ENCODE assay signal across 16 mouse cellular contexts in genomic region chr8:60895878-60896277, GRCm38 (mm10). TPM values are rescaled to one million over a fixed set of nuclear protein-coding genes. Genes with fewer than 3 reads are reported as not detected.
DNase-seq lines count a peak whose midpoint lies in the region; ATAC-seq lines count a peak whose summit lies in the region.
"Had no signal": no experiment of that assay in that cellular context is flagged by ENCODE, and none has a peak within 500 bp of the region (broad histone marks: within the 10 kb centered on the region; RNA-seq: fewer than 3 reads in every experiment).

No protein-coding gene starts in this region.

- H3K27ac ChIP-seq in heart, embryonic 11.5 days (ENCODE audit: low read depth, low read length) = peak overlapping the region; percentile 32
- H3K27ac ChIP-seq in liver, embryonic 13.5 days = 0 out of 2 replicates have a peak overlapping the region, but pooled peaks have one; percentile 14
- H3K27ac ChIP-seq: forebrain, embryonic 15.5 days; hindbrain, embryonic 14.5 days; limb, embryonic 12.5 days had no signal

- DNase-seq in adrenal gland, postnatal 10 days = peak; percentile 21
- DNase-seq in adrenal gland, postnatal 25 days = no peak
- DNase-seq in 416B (ENCODE audit: low read depth) = peak; percentile 16
- peak; percentile 16 for DNase-seq in liver, embryonic 13.5 days
- DNase-seq in urinary bladder, postnatal 10 days (ENCODE audit: low spot score) = no peak
- no peak for DNase-seq in layer of hippocampus, postnatal 14 days (ENCODE audit: low spot score in 2 of 2)
- DNase-seq in ovary, adult 18-20 months (ENCODE audit: low spot score) = no peak
- DNase-seq: cerebellum, adult 8-10 months; gastrocnemius, postnatal 25 days; kidney, adult 9 months; layer of hippocampus, postnatal 36 days had no signal

- peaks cover 37% of the 10 kb centered on the region for H3K4me1 ChIP-seq in heart, embryonic 11.5 days (ENCODE audit: control insufficient read depth, insufficient read depth, low read length)
- H3K4me1 ChIP-seq in liver, embryonic 13.5 days (replicated peaks) = peaks cover 55% of the 10 kb centered on the region

- 33% methylated on average over 6 of the region's 6 CpGs for WGBS in heart, embryonic 11.5 days (ENCODE audit: insufficient replicate concordance)
- 37% methylated on average over 6 of the region's 6 CpGs for WGBS in liver, embryonic 13.5 days (ENCODE audit: insufficient replicate concordance)

- H3K9ac ChIP-seq in heart, embryonic 11.5 days (ENCODE audit: low read depth, low read length) = no peak overlapping the region
- H3K9ac ChIP-seq in liver, embryonic 13.5 days = no peak overlapping the region
- H3K9ac ChIP-seq: forebrain, embryonic 15.5 days; hindbrain, embryonic 14.5 days; limb, embryonic 12.5 days had no signal

- H3K9me3 ChIP-seq in heart, embryonic 11.5 days (replicated peaks; ENCODE audit: control insufficient read depth, low read length) = no peaks in the 10 kb centered on the region
- no peaks in the 10 kb centered on the region for H3K9me3 ChIP-seq in liver, embryonic 13.5 days (replicated peaks)
- H3K9me3 ChIP-seq: forebrain, embryonic 15.5 days; limb, embryonic 12.5 days had no signal

- no peaks in the 10 kb centered on the region for H3K36me3 ChIP-seq in heart, embryonic 11.5 days (ENCODE audit: control insufficient read depth, insufficient read depth, low read length)
- peaks cover 84% of the 10 kb centered on the region for H3K36me3 ChIP-seq in liver, embryonic 13.5 days

- no peaks in the 10 kb centered on the region for H3K27me3 ChIP-seq in heart, embryonic 11.5 days (ENCODE audit: control insufficient read depth, insufficient read depth, low read length)
- H3K27me3 ChIP-seq in liver, embryonic 13.5 days = no peaks in the 10 kb centered on the region
- H3K27me3 ChIP-seq: forebrain, embryonic 15.5 days; limb, embryonic 12.5 days had no signal

- ATAC-seq in heart, embryonic 11.5 days (replicated peaks; ENCODE audit: insufficient number of reproducible peaks, low FRiP score, low TSS enrichment) = 0 out of 2 replicates have a peak, but pooled peaks have one; percentile 40
- peak; percentile 80 for ATAC-seq in liver, embryonic 13.5 days (ENCODE audit: low read depth)
- ATAC-seq: forebrain, embryonic 15.5 days had no signal

- H3K4me2 ChIP-seq in heart, embryonic 11.5 days = peak overlapping the region; percentile 10; the same call in 1 of the 2 replicates
- H3K4me2 ChIP-seq in liver, embryonic 13.5 days = peak overlapping the region; percentile 7
- H3K4me2 ChIP-seq: forebrain, embryonic 15.5 days; hindbrain, embryonic 14.5 days; limb, embryonic 12.5 days; midbrain, embryonic 11.5 days had no signal

- H3K4me3 ChIP-seq in heart, embryonic 11.5 days (ENCODE audit: low read depth, low read length) = no peak overlapping the region
- H3K4me3 ChIP-seq in liver, embryonic 13.5 days (replicated peaks) = no peak overlapping the region
- H3K4me3 ChIP-seq: forebrain, embryonic 15.5 days; limb, embryonic 12.5 days had no signal

RNA-seq across cellular contexts. Expression of gene Hpf1, which starts 5.7 kb away (rescaled TPM):
- total RNA-seq in adrenal gland, postnatal 10 days (2021) = 10 to 100 TPM; 24.0 to 29.2 TPM
- total RNA-seq in adrenal gland, postnatal 25 days (2021) = 23.3 and 23.9 TPM in 2 replicates
- 75.0 and 75.8 TPM in 2 replicates for polyA plus RNA-seq in heart, embryonic 11.5 days (2014; fragmentation: Nextera tagmentation; extraction: Ambion mirVana)
- polyA plus RNA-seq in liver, embryonic 13.5 days (2015; fragmentation: Nextera tagmentation; extraction: Ambion mirVana) = 110 and 126 TPM in 2 replicates
- 10 to 100 TPM; 41.8 to 44.0 TPM for total RNA-seq in layer of hippocampus, postnatal 14 days (2021)

Comparison
In these comparisons a context has a peak if more than half of its experiments do, and no peak if none do; other contexts are left out.
1. DNase-seq: peak in adrenal gland, postnatal 10 days (single experiment), 416B (single experiment) and liver, embryonic 13.5 days (single experiment); none in adrenal gland, postnatal 25 days (single experiment), urinary bladder, postnatal 10 days (single experiment), layer of hippocampus, postnatal 14 days (0 of 2) and ovary, adult 18-20 months (single experiment).